Mouse (Mus musculus): ENCODE measurements around the gene Spert. TPM values are rescaled to one million over a fixed set of nuclear protein-coding genes. Genes with fewer than 3 reads are reported as not detected.
A peak's percentile ranks its signal among the peaks of the same experiment; 100 is the strongest.

Gene Spert
- polyA plus RNA-seq (2016; fragmentation: Nextera tagmentation; extraction: Ambion mirVana) = not detected in 2 replicates

- no peaks in the 10 kb centered on the region for H3K4me1 ChIP-seq
- H3K36me3 ChIP-seq = no peaks in the 10 kb centered on the region
- DNase-seq (ENCODE audit: low spot score) = no peak
- no peaks in the 10 kb centered on the region for H3K27me3 ChIP-seq (ENCODE audit: low read depth, poor library complexity, severe bottlenecking)
- WGBS = 77% methylated on average over 3 of the region's 3 CpGs
- no peaks in the 10 kb centered on the region for H3K9me3 ChIP-seq (replicated peaks)
- no peak within 1 kb of the TSS for H3K4me3 ChIP-seq
- H3K27ac ChIP-seq (replicated peaks) = no peak within 1 kb of the TSS
Measured at GRCm38 (mm10) chr14:75592978-75593377, at the start of gene Spert. Gene Spert, minus strand, starts transcription at chr14:75593116.

- no peak for DNase-seq (ENCODE audit: low spot score)
- peak within 1 kb of the TSS; percentile 57 for H3K27ac ChIP-seq (replicated peaks)
- no peaks in the 10 kb centered on the region for H3K27me3 ChIP-seq (ENCODE audit: low read depth, poor library complexity, severe bottlenecking)
- no peaks in the 10 kb centered on the region for H3K9me3 ChIP-seq (replicated peaks)
- 76% methylated on average over 8 of the region's 8 CpGs for WGBS
- H3K4me3 ChIP-seq = no peak within 1 kb of the TSS
- H3K36me3 ChIP-seq = no peaks in the 10 kb centered on the region
- H3K4me1 ChIP-seq = peaks cover 11% of the 10 kb centered on the region
Measured at GRCm38 (mm10) chr14:75642080-75642479, 49.2 kb upstream of the Spert start, which contains the start of gene Erich6b. Gene Erich6b, plus strand, starts transcription at chr14:75642259.

GRCm38 (mm10) chr14:75641369-75641768 is 48.5 kb upstream of the Spert start:
- no peak overlapping the region for H3K4me3 ChIP-seq
- H3K4me1 ChIP-seq = peaks cover 9% of the 10 kb centered on the region
- no peaks in the 10 kb centered on the region for H3K27me3 ChIP-seq (ENCODE audit: low read depth, poor library complexity, severe bottlenecking)
- H3K27ac ChIP-seq (replicated peaks) = peak overlapping the region; percentile 57; the same call in 1 of the 2 replicates
- no peaks in the 10 kb centered on the region for H3K36me3 ChIP-seq
- DNase-seq (ENCODE audit: low spot score) = no peak
- H3K9me3 ChIP-seq (replicated peaks) = no peaks in the 10 kb centered on the region
- whole genome bisulfite sequencing = 68% methylated on average over 6 of the region's 6 CpGs

- DNase-seq (ENCODE audit: low spot score) = no peak
- H3K27me3 ChIP-seq (ENCODE audit: low read depth, poor library complexity, severe bottlenecking) = no peaks in the 10 kb centered on the region
- no peaks in the 10 kb centered on the region for H3K9me3 ChIP-seq (replicated peaks)
- H3K27ac ChIP-seq (replicated peaks) = peak overlapping the region; percentile 57; the same call in 1 of the 2 replicates
- H3K4me1 ChIP-seq = peaks cover 11% of the 10 kb centered on the region
- 91% methylated on average over 2 of the region's 2 CpGs for WGBS
- H3K4me3 ChIP-seq = no peak overlapping the region
- H3K36me3 ChIP-seq = no peaks in the 10 kb centered on the region
Measured at GRCm38 (mm10) chr14:75640846-75641245, 47.9 kb upstream of the Spert start.

- 82% methylated on average over 4 of the region's 4 CpGs for WGBS
Measured at GRCm38 (mm10) chr14:75637641-75638040, 44.7 kb upstream of the Spert start.

GRCm38 (mm10) chr14:75636107-75636506 is 43.2 kb upstream of the Spert start:
- peaks cover 9% of the 10 kb centered on the region for H3K4me1 ChIP-seq
- H3K4me3 ChIP-seq = no peak overlapping the region
- 53% methylated on average over 7 of the region's 7 CpGs for WGBS
- DNase-seq (ENCODE audit: low spot score) = no peak
- 0 out of 2 replicates have a peak overlapping the region, but pooled peaks have one; percentile 13 for H3K27ac ChIP-seq (replicated peaks)
- H3K9me3 ChIP-seq (replicated peaks) = no peaks in the 10 kb centered on the region
- H3K27me3 ChIP-seq (ENCODE audit: low read depth, poor library complexity, severe bottlenecking) = no peaks in the 10 kb centered on the region
- no peaks in the 10 kb centered on the region for H3K36me3 ChIP-seq

More at GRCm38 (mm10) chr14:75637641-75638040, 44.7 kb upstream of the Spert start:
- Histone ChIP-seq H3K4me3 (no peak overlapping the region), H3K9me3 (replicated peaks) (no peaks in the 10 kb centered on the region), H3K27me3 (ENCODE audit: low read depth, poor library complexity, severe bottlenecking) (no peaks in the 10 kb centered on the region), H3K36me3 (no peaks in the 10 kb centered on the region), H3K27ac (replicated peaks) (no peak overlapping the region), H3K4me1 (peaks cover 13% of the 10 kb centered on the region)
- no peak for DNase-seq (ENCODE audit: low spot score)

- DNase-seq (ENCODE audit: low spot score) = no peak
- Histone ChIP-seq H3K27ac (replicated peaks) (no peak overlapping the region), H3K4me1 (peaks cover 9% of the 10 kb centered on the region), H3K9me3 (replicated peaks) (no peaks in the 10 kb centered on the region), H3K4me3 (no peak overlapping the region), H3K36me3 (no peaks in the 10 kb centered on the region), H3K27me3 (ENCODE audit: low read depth, poor library complexity, severe bottlenecking) (no peaks in the 10 kb centered on the region)
- whole genome bisulfite sequencing = 86% methylated on average over 12 of the region's 12 CpGs
Measured at GRCm38 (mm10) chr14:75635350-75635749, 42.4 kb upstream of the Spert start.

- Histone ChIP-seq H3K4me3 (no peak overlapping the region), H3K36me3 (no peaks in the 10 kb centered on the region), H3K9me3 (replicated peaks) (no peaks in the 10 kb centered on the region), H3K27me3 (ENCODE audit: low read depth, poor library complexity, severe bottlenecking) (no peaks in the 10 kb centered on the region), H3K4me1 (no peaks in the 10 kb centered on the region), H3K27ac (replicated peaks) (no peak overlapping the region)
- WGBS = 91% methylated on average over 8 of the region's 8 CpGs
- no peak for DNase-seq (ENCODE audit: low spot score)
Measured at GRCm38 (mm10) chr14:75628870-75629269, 36.0 kb upstream of the Spert start.

GRCm38 (mm10) chr14:75622984-75623383 is 30.1 kb upstream of the Spert start:
- Histone ChIP-seq H3K36me3 (no peaks in the 10 kb centered on the region), H3K4me3 (no peak overlapping the region), H3K4me1 (peaks cover 13% of the 10 kb centered on the region; the same call in 1 of the 2 replicates), H3K27ac (replicated peaks) (no peak overlapping the region), H3K9me3 (replicated peaks) (no peaks in the 10 kb centered on the region), H3K27me3 (ENCODE audit: low read depth, poor library complexity, severe bottlenecking) (no peaks in the 10 kb centered on the region)
- DNase-seq (ENCODE audit: low spot score) = no peak
- WGBS = 84% methylated on average over 7 of the region's 7 CpGs

GRCm38 (mm10) chr14:75616375-75616774 is 23.5 kb upstream of the Spert start:
- Histone ChIP-seq H3K27ac (replicated peaks) (no peak overlapping the region), H3K27me3 (ENCODE audit: low read depth, poor library complexity, severe bottlenecking) (no peaks in the 10 kb centered on the region), H3K9me3 (replicated peaks) (no peaks in the 10 kb centered on the region), H3K36me3 (no peaks in the 10 kb centered on the region), H3K4me3 (no peak overlapping the region), H3K4me1 (peaks cover 12% of the 10 kb centered on the region; the same call in 1 of the 2 replicates)
- DNase-seq (ENCODE audit: low spot score) = no peak
- WGBS = 93% methylated on average over 6 of the region's 6 CpGs

GRCm38 (mm10) chr14:75609176-75609575 is 16.3 kb upstream of the Spert start:
- no peak for DNase-seq (ENCODE audit: low spot score)
- H3K27me3 ChIP-seq (ENCODE audit: low read depth, poor library complexity, severe bottlenecking) = no peaks in the 10 kb centered on the region
- 90% methylated on average over 2 of the region's 2 CpGs for WGBS

GRCm38 (mm10) chr14:75583870-75584269 is 9.0 kb downstream of the Spert start:
- H3K4me1 ChIP-seq = no peaks in the 10 kb centered on the region
- no peaks in the 10 kb centered on the region for H3K36me3 ChIP-seq
- 0 out of 2 replicates have a peak overlapping the region, but pooled peaks have one; percentile 42 for H3K27ac ChIP-seq (replicated peaks)
- H3K4me3 ChIP-seq = no peak overlapping the region
- H3K27me3 ChIP-seq (ENCODE audit: low read depth, poor library complexity, severe bottlenecking) = no peaks in the 10 kb centered on the region
- WGBS = 82% methylated on average over 12 of the region's 12 CpGs
- no peaks in the 10 kb centered on the region for H3K9me3 ChIP-seq (replicated peaks)
- DNase-seq (ENCODE audit: low spot score) = no peak

More at GRCm38 (mm10) chr14:75609176-75609575, 16.3 kb upstream of the Spert start:
- H3K27ac ChIP-seq (replicated peaks) = no peak overlapping the region
- H3K4me1 ChIP-seq = peaks cover 6% of the 10 kb centered on the region; the same call in 1 of the 2 replicates
- H3K36me3 ChIP-seq = no peaks in the 10 kb centered on the region
- no peak overlapping the region for H3K4me3 ChIP-seq
- no peaks in the 10 kb centered on the region for H3K9me3 ChIP-seq (replicated peaks)

- whole genome bisulfite sequencing = 92% methylated on average over 6 of the region's 6 CpGs
- H3K27me3 ChIP-seq (ENCODE audit: low read depth, poor library complexity, severe bottlenecking) = no peaks in the 10 kb centered on the region
- H3K27ac ChIP-seq (replicated peaks) = no peak overlapping the region
- no peaks in the 10 kb centered on the region for H3K9me3 ChIP-seq (replicated peaks)
- no peaks in the 10 kb centered on the region for H3K36me3 ChIP-seq
- no peak overlapping the region for H3K4me3 ChIP-seq
- no peak for DNase-seq (ENCODE audit: low spot score)
- H3K4me1 ChIP-seq = no peaks in the 10 kb centered on the region
Measured at GRCm38 (mm10) chr14:75579010-75579409, 13.9 kb downstream of the Spert start.
